In the genomic region with DNA sequence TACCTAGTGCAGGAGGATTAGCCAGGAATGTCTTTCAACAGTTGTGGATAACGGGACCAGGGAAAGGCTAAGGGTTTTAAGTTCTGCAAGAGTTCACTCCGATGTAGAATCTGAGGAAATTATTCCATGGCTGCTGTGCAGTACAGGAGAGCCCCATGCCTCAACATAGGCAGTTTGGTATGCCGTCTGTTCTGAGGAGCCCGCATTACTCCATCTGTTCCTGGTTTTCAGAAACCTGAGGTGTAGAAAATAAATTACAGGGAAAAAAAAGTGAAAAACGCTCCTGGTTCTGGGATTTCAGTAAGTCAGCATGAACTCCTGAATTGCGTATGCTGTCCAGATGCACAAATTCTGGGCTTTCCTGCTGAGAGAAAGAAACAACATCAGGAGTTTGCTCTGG, we compare ENCODE assay signal across 22 mouse cellular contexts.
DNase-seq lines count a peak whose midpoint lies in the region; ATAC-seq and TF ChIP-seq lines count a peak whose summit lies in the region.
"Had no signal": no experiment of that assay in that cellular context is flagged by ENCODE, and none has a peak within 500 bp of the region (broad histone marks: within the 10 kb centered on the region; RNA-seq: fewer than 3 reads in every experiment).

No protein-coding gene starts in this region.

- no peak for TF ChIP-seq CTCF in midbrain, postnatal 0 days (IDR thresholded peaks at IDR 0.05)

- H3K27ac ChIP-seq in embryonic facial prominence, embryonic 11.5 days (replicated peaks; ENCODE audit: low read depth, low read length), result no peak overlapping the region
- no peak overlapping the region for H3K27ac ChIP-seq in embryonic facial prominence, embryonic 10.5 days (replicated peaks)
- no peak overlapping the region for H3K27ac ChIP-seq in limb, embryonic 12.5 days
- H3K27ac ChIP-seq in midbrain, postnatal 0 days (ENCODE audit: low read depth, low read length), result no peak overlapping the region
- H3K27ac ChIP-seq: forebrain, embryonic 13.5 days; gastrocnemius, adult 2 months; limb, embryonic 15.5 days; midbrain, embryonic 13.5 days; neural tube, embryonic 13.5 days; stomach, postnatal 0 days had no signal

- no peak; the same call in 1 of the 2 replicates for ATAC-seq in embryonic facial prominence, embryonic 11.5 days (replicated peaks; ENCODE audit: insufficient number of reproducible peaks, low FRiP score, low TSS enrichment, low read depth)
- ATAC-seq in limb, embryonic 12.5 days (ENCODE audit: insufficient number of reproducible peaks, insufficient read depth, low FRiP score, low TSS enrichment, low read depth), result peak; percentile 75; the same call in 1 of the 2 replicates
- no peak for ATAC-seq in midbrain, postnatal 0 days (ENCODE audit: low FRiP score)
- ATAC-seq: forebrain, embryonic 13.5 days; midbrain, embryonic 13.5 days had no signal

- H3K9ac ChIP-seq in embryonic facial prominence, embryonic 11.5 days (replicated peaks; ENCODE audit: low read length), result no peak overlapping the region
- no peak overlapping the region for H3K9ac ChIP-seq in limb, embryonic 12.5 days (replicated peaks)
- H3K9ac ChIP-seq in midbrain, postnatal 0 days (replicated peaks; ENCODE audit: low read length, poor library complexity, severe bottlenecking), result no peak overlapping the region
- H3K9ac ChIP-seq: forebrain, embryonic 13.5 days; limb, embryonic 15.5 days; midbrain, embryonic 13.5 days; neural tube, embryonic 13.5 days had no signal

- H3K4me3 ChIP-seq in embryonic facial prominence, embryonic 11.5 days (ENCODE audit: low read depth, low read length), result no peak overlapping the region
- H3K4me3 ChIP-seq in embryonic facial prominence, embryonic 10.5 days, result no peak overlapping the region
- no peak overlapping the region for H3K4me3 ChIP-seq in limb, embryonic 12.5 days (replicated peaks)
- no peak overlapping the region for H3K4me3 ChIP-seq in midbrain, postnatal 0 days (ENCODE audit: low read depth, low read length)
- H3K4me3 ChIP-seq: forebrain, embryonic 13.5 days; gastrocnemius, adult 2 months; limb, embryonic 15.5 days; midbrain, embryonic 13.5 days; neural tube, embryonic 13.5 days had no signal

- no peaks in the 10 kb centered on the region for H3K36me3 ChIP-seq in embryonic facial prominence, embryonic 11.5 days (replicated peaks; ENCODE audit: control insufficient read depth, insufficient read depth, low read depth, low read length)
- no peaks in the 10 kb centered on the region for H3K36me3 ChIP-seq in embryonic facial prominence, embryonic 10.5 days (replicated peaks)
- no peaks in the 10 kb centered on the region for H3K36me3 ChIP-seq in limb, embryonic 12.5 days
- H3K36me3 ChIP-seq in midbrain, postnatal 0 days (ENCODE audit: insufficient read depth, low read length), result no peaks in the 10 kb centered on the region
- H3K36me3 ChIP-seq: G1E; limb, embryonic 15.5 days; midbrain, embryonic 13.5 days; neural tube, embryonic 13.5 days had no signal

- no peaks in the 10 kb centered on the region for H3K27me3 ChIP-seq in embryonic facial prominence, embryonic 11.5 days (ENCODE audit: control insufficient read depth, insufficient read depth, low read length)
- H3K27me3 ChIP-seq in embryonic facial prominence, embryonic 10.5 days (replicated peaks; ENCODE audit: low read depth, poor library complexity, severe bottlenecking), result no peaks in the 10 kb centered on the region
- no peaks in the 10 kb centered on the region; the same call in 1 of the 2 replicates for H3K27me3 ChIP-seq in limb, embryonic 12.5 days
- H3K27me3 ChIP-seq in midbrain, postnatal 0 days (ENCODE audit: insufficient read depth, low read length), result no peaks in the 10 kb centered on the region
- H3K27me3 ChIP-seq: forebrain, embryonic 13.5 days; limb, embryonic 15.5 days; midbrain, embryonic 13.5 days; neural tube, embryonic 13.5 days had no signal

- DNase-seq in embryonic facial prominence, embryonic 11.5 days (ENCODE audit: low spot score), result peak; percentile 72
- no peak for DNase-seq in embryonic facial prominence, embryonic 10.5 days (ENCODE audit: low spot score)
- DNase-seq in left cerebral cortex, postnatal 14 days (ENCODE audit: low spot score in 2 of 2), result peak; percentile 4 to 14
- DNase-seq in left cerebral cortex, postnatal 4 days, result no peak
- peak; percentile 65 for DNase-seq in forelimb bud, embryonic 11.5 days (ENCODE audit: low read depth, low spot score)
- no peak for DNase-seq in midbrain, postnatal 0 days (ENCODE audit: low spot score)
- DNase-seq in spleen, postnatal 14 days (ENCODE audit: low spot score in 2 of 2), result no peak
- DNase-seq: adrenal gland, postnatal 25 days; cerebellum, adult 11-12 months; gastrocnemius, adult 2 months; heart, postnatal 10 days; kidney, adult 8-10 months; kidney, postnatal 14 days; lung, postnatal 10 days had no signal

- H3K4me2 ChIP-seq in embryonic facial prominence, embryonic 11.5 days (ENCODE audit: low read depth, low read length), result no peak overlapping the region
- H3K4me2 ChIP-seq in limb, embryonic 12.5 days, result no peak overlapping the region
- H3K4me2 ChIP-seq in midbrain, postnatal 0 days (ENCODE audit: low read depth, low read length, poor library complexity, severe bottlenecking), result no peak overlapping the region
- H3K4me2 ChIP-seq: forebrain, embryonic 13.5 days; heart, embryonic 11.5 days; limb, embryonic 15.5 days; midbrain, embryonic 13.5 days; neural tube, embryonic 13.5 days had no signal

- intact Hi-C loops in left cerebral cortex, postnatal 14 days (cut with DNase I), result no loop called here
- intact Hi-C loops in left cerebral cortex, postnatal 4 days (cut with DNase I), result no loop called here

- H3K4me1 ChIP-seq in embryonic facial prominence, embryonic 11.5 days (ENCODE audit: control insufficient read depth, insufficient read depth, low read length), result no peaks in the 10 kb centered on the region
- H3K4me1 ChIP-seq in embryonic facial prominence, embryonic 10.5 days, result peaks cover 2% of the 10 kb centered on the region; the same call in 1 of the 2 replicates
- H3K4me1 ChIP-seq in limb, embryonic 12.5 days (replicated peaks), result 0 out of 2 replicates have a peak, but pooled peaks cover 5% of the 10 kb centered on the region
- H3K4me1 ChIP-seq in midbrain, postnatal 0 days (ENCODE audit: insufficient read depth, low read length), result no peaks in the 10 kb centered on the region
- H3K4me1 ChIP-seq: forebrain, embryonic 13.5 days; limb, embryonic 15.5 days; midbrain, embryonic 13.5 days; neural tube, embryonic 13.5 days had no signal

- 33% methylated on average over 6 of the region's 6 CpGs for WGBS in embryonic facial prominence, embryonic 11.5 days
- 59% methylated on average over 6 of the region's 6 CpGs for WGBS in embryonic facial prominence, embryonic 10.5 days
- 21% methylated on average over 6 of the region's 6 CpGs for WGBS in limb, embryonic 12.5 days
- WGBS in midbrain, postnatal 0 days, result 75% methylated on average over 6 of the region's 6 CpGs

- no peaks in the 10 kb centered on the region for H3K9me3 ChIP-seq in embryonic facial prominence, embryonic 11.5 days (replicated peaks; ENCODE audit: control insufficient read depth, low read length)
- H3K9me3 ChIP-seq in embryonic facial prominence, embryonic 10.5 days, result no peaks in the 10 kb centered on the region
- no peaks in the 10 kb centered on the region for H3K9me3 ChIP-seq in limb, embryonic 12.5 days
- H3K9me3 ChIP-seq in midbrain, postnatal 0 days (ENCODE audit: low read length), result no peaks in the 10 kb centered on the region
- H3K9me3 ChIP-seq: forebrain, embryonic 13.5 days; limb, embryonic 15.5 days; midbrain, embryonic 13.5 days; neural tube, embryonic 13.5 days had no signal

Comparison
In these comparisons a context has a peak if more than half of its experiments do, and no peak if none do; other contexts are left out.
1. DNase-seq: peak in embryonic facial prominence, embryonic 11.5 days (single experiment), left cerebral cortex, postnatal 14 days (2 of 2) and forelimb bud, embryonic 11.5 days (single experiment); none in embryonic facial prominence, embryonic 10.5 days (single experiment), left cerebral cortex, postnatal 4 days (single experiment), midbrain, postnatal 0 days (single experiment) and spleen, postnatal 14 days (0 of 2).